Mouse (Mus musculus): Measurements from ENCODE around the gene Hao1.

- TF ChIP-seq EP300 (IDR thresholded peaks at IDR 0.05; ENCODE audit: low read depth in 1 of 2, low read length in 2 of 2): no peak
- no peak for TF ChIP-seq POLR2A (IDR thresholded peaks at IDR 0.05; ENCODE audit: control insufficient read depth in 1 of 2, insufficient read depth in 1 of 2, low read depth in 1 of 2, low read length in 2 of 2, poor library complexity in 1 of 2)
- no peak for TF ChIP-seq HCFC1 (IDR thresholded peaks at IDR 0.05; ENCODE audit: low read depth, low read length)
- TF ChIP-seq MYC (IDR thresholded peaks at IDR 0.05; ENCODE audit: low read depth, low read length): no peak
- TF ChIP-seq GATA1 (IDR thresholded peaks at IDR 0.05; ENCODE audit: low read depth, low read length): no peak
- TF ChIP-seq NELFE (IDR thresholded peaks at IDR 0.05; ENCODE audit: low read depth, low read length): no peak
Measured at GRCm38 (mm10) chr2:134552358-134552757, 1.8 kb downstream of the Hao1 start.
